In the genomic region with DNA sequence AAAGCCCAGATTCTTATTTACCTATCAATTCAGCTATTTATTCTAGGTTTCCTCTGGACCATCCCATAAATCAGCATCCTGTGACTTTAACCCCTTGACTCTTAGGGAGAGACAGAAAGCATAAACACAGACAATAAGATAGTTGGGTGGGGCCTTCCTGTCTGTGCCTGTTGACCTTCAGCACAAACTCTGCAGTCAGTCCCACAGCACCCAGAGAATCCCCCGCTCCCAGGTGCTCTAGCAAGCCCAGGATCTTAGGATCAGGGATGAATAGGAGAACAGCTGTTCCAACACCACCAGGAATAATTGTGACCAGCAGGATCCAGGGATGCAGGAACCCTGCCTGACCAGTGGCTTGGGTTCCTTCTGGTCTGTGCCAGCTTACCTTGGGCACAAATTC, we compare ENCODE assay signal across 21 mouse cellular contexts.
DNase-seq lines count a peak whose midpoint lies in the region; ATAC-seq and TF ChIP-seq lines count a peak whose summit lies in the region.
"Had no signal": no experiment of that assay in that cellular context is flagged by ENCODE, and none has a peak within 500 bp of the region (broad histone marks: within the 10 kb centered on the region; RNA-seq: fewer than 3 reads in every experiment).

No protein-coding gene starts in this region.

- ATAC-seq in stomach, postnatal 0 days (ENCODE audit: low FRiP score, low TSS enrichment), result no peak
- ATAC-seq: activated CD4-positive, CD25-positive, alpha-beta regulatory T cell, adult 4 months; forebrain, embryonic 13.5 days; forebrain, embryonic 15.5 days; forebrain, postnatal 0 days had no signal

- no peak overlapping the region for H3K4me2 ChIP-seq in stomach, postnatal 0 days (replicated peaks; ENCODE audit: low read depth)
- H3K4me2 ChIP-seq: embryonic facial prominence, embryonic 12.5 days; forebrain, embryonic 13.5 days; forebrain, embryonic 15.5 days had no signal

- no peaks in the 10 kb centered on the region for H3K36me3 ChIP-seq in ES-Bruce4 (ENCODE audit: control insufficient read depth, insufficient read depth, low read length, poor library complexity, severe bottlenecking)
- no peaks in the 10 kb centered on the region for H3K36me3 ChIP-seq in ES-E14 (ENCODE audit: control insufficient read depth, insufficient read depth, low read length, poor library complexity, severe bottlenecking)
- no peaks in the 10 kb centered on the region for H3K36me3 ChIP-seq in stomach, postnatal 0 days (ENCODE audit: control insufficient read depth, insufficient read depth, low read length)
- H3K36me3 ChIP-seq in hindbrain, embryonic 10.5 days, result no peaks in the 10 kb centered on the region
- H3K36me3 ChIP-seq: embryonic facial prominence, embryonic 10.5 days; embryonic facial prominence, embryonic 12.5 days; forebrain, embryonic 15.5 days had no signal

- peak; percentile 85 for TF ChIP-seq EP300 in ES-Bruce4 (IDR thresholded peaks at IDR 0.05; ENCODE audit: insufficient read depth, low read depth, low read length)
- no peak for TF ChIP-seq EP300 in stomach, postnatal 0 days (optimal IDR thresholded peaks at IDR 0.05)

- DNase-seq in ES-E14 (ENCODE audit: low read depth, low spot score) (peak; percentile 41), WW6 (ENCODE audit: low read depth, low spot score) (peak; percentile 24)
- DNase-seq in lung, postnatal 25 days (ENCODE audit: low spot score), result no peak
- no peak for DNase-seq in stomach, postnatal 0 days (ENCODE audit: low spot score)
- DNase-seq in gastrocnemius, adult 8-10 months (ENCODE audit: low spot score in 2 of 2), result no peak
- DNase-seq in hindbrain, embryonic 10.5 days (ENCODE audit: low spot score), result no peak
- DNase-seq: adrenal gland, adult 8-10 months; adrenal gland, postnatal 14 days; adrenal gland, postnatal 36 days; cerebellum, adult 11-12 months; cerebellum, adult 2 months; cerebellum, adult 9-10 months; cerebellum, postnatal 10 days; cerebellum, postnatal 25 days; forebrain, postnatal 0 days had no signal

- H3K27ac ChIP-seq in ES-Bruce4 (ENCODE audit: insufficient read depth, low read length) (0 out of 2 replicates have a peak overlapping the region, but pooled peaks have one; percentile 52), ES-E14 (ENCODE audit: insufficient read depth, low read depth, low read length, poor library complexity, severe bottlenecking) (no peak overlapping the region)
- H3K27ac ChIP-seq in stomach, postnatal 0 days (replicated peaks), result no peak overlapping the region
- H3K27ac ChIP-seq in hindbrain, embryonic 10.5 days, result no peak overlapping the region
- H3K27ac ChIP-seq: embryonic facial prominence, embryonic 10.5 days; embryonic facial prominence, embryonic 12.5 days; forebrain, embryonic 13.5 days; forebrain, embryonic 15.5 days had no signal

- H3K27me3 ChIP-seq in ES-Bruce4 (ENCODE audit: control insufficient read depth, insufficient read depth, low read length, poor library complexity, severe bottlenecking), result no peaks in the 10 kb centered on the region
- no peaks in the 10 kb centered on the region for H3K27me3 ChIP-seq in stomach, postnatal 0 days (ENCODE audit: control insufficient read depth, insufficient read depth, low read length)
- H3K27me3 ChIP-seq in hindbrain, embryonic 10.5 days (ENCODE audit: insufficient read depth, poor library complexity, severe bottlenecking), result no peaks in the 10 kb centered on the region
- H3K27me3 ChIP-seq: embryonic facial prominence, embryonic 12.5 days; forebrain, embryonic 13.5 days; forebrain, embryonic 15.5 days had no signal

- no peak overlapping the region for H3K9ac ChIP-seq in ES-Bruce4 (ENCODE audit: low read depth, poor library complexity, severe bottlenecking)
- H3K9ac ChIP-seq in ES-E14 (ENCODE audit: insufficient read depth, low read depth, low read length, poor library complexity, severe bottlenecking), result no peak overlapping the region
- no peak overlapping the region for H3K9ac ChIP-seq in stomach, postnatal 0 days (ENCODE audit: low read length)
- H3K9ac ChIP-seq: embryonic facial prominence, embryonic 12.5 days; forebrain, embryonic 13.5 days; forebrain, embryonic 15.5 days; forebrain, postnatal 0 days had no signal

- H3K4me1 ChIP-seq in ES-Bruce4 (ENCODE audit: control insufficient read depth, insufficient read depth, low read length), result peaks cover 11% of the 10 kb centered on the region
- H3K4me1 ChIP-seq in ES-E14 (ENCODE audit: control insufficient read depth in 2 of 2, insufficient read depth in 2 of 2, low read length in 2 of 2, poor library complexity in 1 of 2), result peaks cover 5 to 9% of the 10 kb centered on the region in 2 experiments; a peak in 2 of 4 replicates
- H3K4me1 ChIP-seq in stomach, postnatal 0 days (replicated peaks; ENCODE audit: control insufficient read depth, insufficient read depth), result no peaks in the 10 kb centered on the region
- no peaks in the 10 kb centered on the region for H3K4me1 ChIP-seq in hindbrain, embryonic 10.5 days (replicated peaks)
- H3K4me1 ChIP-seq: embryonic facial prominence, embryonic 10.5 days; embryonic facial prominence, embryonic 12.5 days had no signal

- in situ Hi-C loops in ES-E14 (cut with MboI; ENCODE audit: low sequenced_read_pairs in 2 of 2, unreplicated experiment in 2 of 2), result no loop called here

- TF ChIP-seq CTCF in ES-Bruce4 (IDR thresholded peaks at IDR 0.05; ENCODE audit: low read depth, low read length), result no peak
- no peak for TF ChIP-seq CTCF in stomach, postnatal 0 days (IDR thresholded peaks at IDR 0.05; ENCODE audit: low read depth)

- no peak overlapping the region for H3K4me3 ChIP-seq in ES-Bruce4 (ENCODE audit: low read depth, low read length)
- no peak overlapping the region for H3K4me3 ChIP-seq in ES-E14 (ENCODE audit: insufficient read depth in 1 of 2, low read depth in 1 of 2, low read length in 2 of 2, poor library complexity in 1 of 2, severe bottlenecking in 1 of 2)
- no peak overlapping the region for H3K4me3 ChIP-seq in stomach, postnatal 0 days (ENCODE audit: low read depth, low read length)
- no peak overlapping the region for H3K4me3 ChIP-seq in hindbrain, embryonic 10.5 days
- H3K4me3 ChIP-seq: embryonic facial prominence, embryonic 10.5 days; embryonic facial prominence, embryonic 12.5 days; forebrain, embryonic 13.5 days; forebrain, embryonic 15.5 days had no signal

- no peak for TF ChIP-seq POLR2A in ES-Bruce4 (IDR thresholded peaks at IDR 0.05; ENCODE audit: insufficient read depth, low read length)

- H3K9me3 ChIP-seq in ES-Bruce4 (replicated peaks; ENCODE audit: control insufficient read depth, insufficient read depth, low read length, poor library complexity, severe bottlenecking) (no peaks in the 10 kb centered on the region), ES-E14 (ENCODE audit: control insufficient read depth, insufficient read depth, low read depth, low read length) (no peaks in the 10 kb centered on the region)
- no peaks in the 10 kb centered on the region for H3K9me3 ChIP-seq in stomach, postnatal 0 days (ENCODE audit: control insufficient read depth, low read length)
- no peaks in the 10 kb centered on the region for H3K9me3 ChIP-seq in hindbrain, embryonic 10.5 days
- H3K9me3 ChIP-seq: embryonic facial prominence, embryonic 10.5 days; embryonic facial prominence, embryonic 12.5 days; forebrain, embryonic 13.5 days; forebrain, embryonic 15.5 days had no signal

- WGBS in stomach, postnatal 0 days, result 70% methylated on average over 1 of the region's 1 CpGs
- WGBS in hindbrain, embryonic 10.5 days, result 80% methylated on average over 1 of the region's 1 CpGs

TF ChIP-seq in ES-E14, 5 proteins besides CTCF, POLR2A, EP300 and RAD21:
- TF ChIP-seq ZNF384 (IDR thresholded peaks at IDR 0.05; ENCODE audit: low read depth, low read length) (no peak), CHD2 (IDR thresholded peaks at IDR 0.05; ENCODE audit: low read depth, low read length) (no peak)

Comparison
In these comparisons a context has a peak if more than half of its experiments do, and no peak if none do; other contexts are left out.
1. DNase-seq: peak in ES-E14 (single experiment) and WW6 (single experiment); none in lung, postnatal 25 days (single experiment), stomach, postnatal 0 days (single experiment), gastrocnemius, adult 8-10 months (0 of 2) and hindbrain, embryonic 10.5 days (single experiment).